Mouse (Mus musculus) left cerebral cortex, postnatal 36 days (tissue): ENCODE data around the gene Igfl3. TPM values are rescaled to one million over a fixed set of nuclear protein-coding genes. Genes with fewer than 3 reads are reported as not detected.

Experiments used
- DNase-seq, 2 experiments: peaks; one replicate each; pipeline ENCODE4 v3.0.0; 2021 to 2022; ENCODE audit warnings: low spot score in 2 of 2, mixed read lengths in 1 of 2
- intact Hi-C: fragments of 180-260 bp; cut with DNase I; formaldehyde crosslinking; loops from one replicate; pipeline ENCODE4 v1.15.1; 2025
- total RNA-seq, 2 experiments: library from RNA; stranded (reverse); gene quantifications; 2 replicates each; pipeline ENCODE4 v1.2.3; 2021

The Igfl3 gene
- not detected for total RNA-seq

DNA sequence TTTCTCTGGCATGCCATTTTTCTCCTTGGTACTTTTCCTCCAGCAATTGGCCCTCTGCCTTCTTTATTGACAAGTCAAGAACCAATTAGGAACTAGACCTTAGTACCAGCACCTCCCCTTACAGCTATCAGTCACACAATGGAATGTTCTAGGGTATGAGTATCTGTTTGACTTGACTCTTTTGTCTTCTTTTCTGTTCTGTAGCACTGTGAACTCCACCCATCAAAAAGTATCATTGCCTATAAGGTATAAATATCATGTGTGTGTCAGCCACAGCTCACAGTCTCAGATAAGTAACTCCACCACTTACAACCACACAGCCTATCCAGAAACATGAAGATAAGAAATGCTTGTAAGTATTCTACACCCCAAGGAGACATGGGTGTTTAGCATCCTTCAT is at the start of gene Igfl3:
Gene Igfl3 (plus strand): TSS at position 301 of the 400 bp plus-strand sequence.
- DNase-seq: no peak
- intact Hi-C loops: no loop called here

DNA sequence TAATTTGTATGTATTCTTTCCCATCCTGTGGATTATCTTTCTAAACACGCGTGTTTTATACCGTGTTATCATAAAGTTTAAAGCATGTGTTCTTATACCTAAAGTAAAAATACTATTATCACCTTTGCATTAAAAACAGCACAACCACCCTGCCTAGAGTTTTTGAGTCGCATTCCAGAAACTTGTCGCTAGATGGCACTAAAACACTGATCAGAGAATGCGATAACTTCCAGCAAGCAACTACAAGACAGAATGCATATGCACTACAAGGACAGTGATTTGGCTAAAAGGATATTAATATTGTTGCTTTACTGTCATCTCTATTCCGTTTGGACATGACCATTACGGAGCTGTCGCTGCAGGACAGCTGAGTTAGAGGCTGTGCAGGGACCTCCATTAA is 34.6 kb downstream of the Igfl3 start:
- intact Hi-C loops: loop anchor here (5.0 kb wide), 1 partner anchor 661 kb away; the partner anchor contains the start of gene Pglyrp1
- no peak for DNase-seq

DNA sequence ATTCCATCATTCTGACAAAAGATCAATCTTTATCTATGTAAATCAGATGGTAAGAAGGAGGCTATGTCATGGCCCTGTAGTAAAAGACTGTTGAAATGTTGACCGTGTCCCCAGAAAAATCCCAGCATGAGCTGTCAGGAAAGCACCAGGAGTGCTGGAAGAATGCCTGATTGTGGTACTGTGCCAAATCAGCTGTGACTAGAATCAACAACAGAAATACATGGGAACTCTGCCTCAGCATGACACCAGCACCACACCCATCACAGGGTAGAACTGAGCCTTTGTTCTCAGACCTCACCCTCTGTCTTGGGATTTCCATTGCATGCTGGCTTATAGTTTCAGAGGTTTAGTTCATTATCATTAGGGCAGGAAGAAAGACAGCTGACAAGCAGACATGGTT is 38.4 kb downstream of the Igfl3 start:
- no peak for DNase-seq
- intact Hi-C loops: loop anchor here (5.0 kb wide), 1 partner anchor 658 kb away; the partner anchor contains the start of gene Pglyrp1

Other genes starting within 250 kb of the Igfl3 start
- not detected for gene Ceacam11, start 204.4 kb upstream of the Igfl3 start, total RNA-seq
- not detected for gene Ceacam13, start 166.6 kb upstream of the Igfl3 start, total RNA-seq
- gene Ceacam12, start 110.6 kb upstream of the Igfl3 start, total RNA-seq: not detected
- not detected for gene Mill1, start 68.9 kb downstream of the Igfl3 start, total RNA-seq
- not detected for gene Psg18, start 178.5 kb downstream of the Igfl3 start, total RNA-seq